23 mouse cellular contexts compared by ENCODE assay signal in the genomic region with DNA sequence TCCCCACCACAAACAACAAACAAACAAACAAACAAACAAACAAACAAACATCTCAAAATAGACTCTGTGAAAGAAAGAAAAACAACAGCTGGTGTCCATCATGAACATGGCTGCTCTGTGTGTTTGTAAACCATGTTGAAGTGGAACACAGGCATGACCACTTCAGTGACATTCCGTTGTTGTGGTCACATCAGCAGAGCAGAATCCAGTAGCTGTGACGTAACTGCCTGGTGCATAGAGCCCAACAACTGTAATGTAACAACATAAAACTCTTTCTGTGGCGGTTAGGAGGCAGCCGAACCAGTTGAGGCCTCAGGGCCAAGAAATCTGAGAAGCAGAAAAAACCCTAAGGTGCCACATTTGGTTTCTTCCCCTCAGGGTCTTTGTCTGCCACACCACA. TPM values are rescaled to one million over a fixed set of nuclear protein-coding genes. Genes with fewer than 3 reads are reported as not detected.
DNase-seq lines count a peak whose midpoint lies in the region; ATAC-seq and TF ChIP-seq lines count a peak whose summit lies in the region.
"Had no signal": no experiment of that assay in that cellular context is flagged by ENCODE, and none has a peak within 500 bp of the region (broad histone marks: within the 10 kb centered on the region; RNA-seq: fewer than 3 reads in every experiment).

No protein-coding gene starts in this region.

- H3K9ac ChIP-seq in lung, embryonic 14.5 days = no peak overlapping the region
- H3K9ac ChIP-seq in embryonic facial prominence, embryonic 14.5 days (ENCODE audit: low read depth, low read length) = no peak overlapping the region
- H3K9ac ChIP-seq: forebrain, embryonic 15.5 days; liver, embryonic 13.5 days; midbrain, embryonic 15.5 days had no signal

- H3K4me3 ChIP-seq in lung, embryonic 14.5 days (ENCODE audit: low read depth, low read length) = no peak overlapping the region
- H3K4me3 ChIP-seq in embryonic facial prominence, embryonic 14.5 days (ENCODE audit: low read depth, low read length) = no peak overlapping the region
- H3K4me3 ChIP-seq: forebrain, embryonic 15.5 days; liver, embryonic 13.5 days; midbrain, embryonic 15.5 days had no signal

- no peak overlapping the region for H3K4me2 ChIP-seq in lung, embryonic 14.5 days
- H3K4me2 ChIP-seq in embryonic facial prominence, embryonic 14.5 days (ENCODE audit: low read depth, low read length) = no peak overlapping the region
- H3K4me2 ChIP-seq: forebrain, embryonic 15.5 days; liver, embryonic 13.5 days; midbrain, embryonic 15.5 days had no signal

- 0 out of 2 replicates have a peak, but pooled peaks have one; percentile 42 for ATAC-seq in lung, embryonic 14.5 days (ENCODE audit: insufficient read depth)
- no peak for ATAC-seq in embryonic facial prominence, embryonic 14.5 days (ENCODE audit: low read depth)
- ATAC-seq in megakaryocyte progenitor cell, adult 5-6 weeks (replicated peaks; ENCODE audit: poor library complexity) = peak; percentile 69
- ATAC-seq: forebrain, embryonic 15.5 days; midbrain, embryonic 15.5 days had no signal

- WGBS in lung, embryonic 14.5 days = 37% methylated on average over 4 of the region's 4 CpGs
- 24% methylated on average over 4 of the region's 4 CpGs for WGBS in embryonic facial prominence, embryonic 14.5 days

- H3K9me3 ChIP-seq in lung, embryonic 14.5 days (ENCODE audit: low read depth, low read length) = no peaks in the 10 kb centered on the region
- H3K9me3 ChIP-seq in embryonic facial prominence, embryonic 14.5 days (ENCODE audit: control insufficient read depth, low read length) = no peaks in the 10 kb centered on the region
- H3K9me3 ChIP-seq: forebrain, embryonic 15.5 days; liver, embryonic 13.5 days; midbrain, embryonic 15.5 days had no signal

- no peaks in the 10 kb centered on the region for H3K27me3 ChIP-seq in lung, embryonic 14.5 days (ENCODE audit: insufficient read depth, low read length)
- H3K27me3 ChIP-seq in embryonic facial prominence, embryonic 14.5 days (replicated peaks; ENCODE audit: control insufficient read depth, insufficient read depth, low read length) = no peaks in the 10 kb centered on the region
- H3K27me3 ChIP-seq: CH12.LX; forebrain, embryonic 15.5 days; liver, embryonic 13.5 days; midbrain, embryonic 15.5 days had no signal

- TF ChIP-seq CTCF in lung, embryonic 14.5 days (IDR thresholded peaks at IDR 0.05; ENCODE audit: low read depth) = no peak

- peak overlapping the region; percentile 12; the same call in 1 of the 2 replicates for H3K27ac ChIP-seq in lung, embryonic 14.5 days (ENCODE audit: low read depth)
- H3K27ac ChIP-seq in embryonic facial prominence, embryonic 14.5 days (replicated peaks; ENCODE audit: low read depth, low read length) = no peak overlapping the region
- H3K27ac ChIP-seq: forebrain, embryonic 15.5 days; liver, embryonic 13.5 days; midbrain, embryonic 15.5 days had no signal

- H3K4me1 ChIP-seq in lung, embryonic 14.5 days (ENCODE audit: insufficient read depth) = peaks cover 12% of the 10 kb centered on the region; the same call in 1 of the 2 replicates
- H3K4me1 ChIP-seq in embryonic facial prominence, embryonic 14.5 days (ENCODE audit: control insufficient read depth, insufficient read depth, low read length) = 0 out of 2 replicates have a peak, but pooled peaks cover 5% of the 10 kb centered on the region
- H3K4me1 ChIP-seq: liver, embryonic 13.5 days; midbrain, embryonic 15.5 days had no signal

- DNase-seq in embryo, embryonic 11 days = peak; percentile 25
- no peak for DNase-seq in embryo, embryonic 9.5 days (ENCODE audit: extremely low spot score)
- peak; percentile 59 for DNase-seq in lung, embryonic 14.5 days
- DNase-seq in lung, postnatal 14 days = no peak
- DNase-seq in embryonic facial prominence, embryonic 14.5 days (ENCODE audit: low spot score) = peak; percentile 35
- no peak for DNase-seq in cerebellum, adult 11-12 months
- no peak for DNase-seq in spleen, adult 12 weeks (ENCODE audit: low spot score)
- DNase-seq: cerebellum, postnatal 14 days; gastrocnemius, postnatal 10 days; heart, postnatal 10 days; kidney, adult 2 months; liver, embryonic 13.5 days; right cerebral cortex, postnatal 14 days; thymus, postnatal 4 days had no signal

- no peaks in the 10 kb centered on the region for H3K36me3 ChIP-seq in lung, embryonic 14.5 days (ENCODE audit: insufficient read depth)
- no peaks in the 10 kb centered on the region for H3K36me3 ChIP-seq in embryonic facial prominence, embryonic 14.5 days (ENCODE audit: control insufficient read depth, insufficient read depth, low read length)
- H3K36me3 ChIP-seq: forebrain, embryonic 15.5 days; liver, embryonic 13.5 days; midbrain, embryonic 15.5 days had no signal

RNA-seq across cellular contexts. Expression of gene 1700012B07Rik, which starts 17.8 kb away (rescaled TPM):
- not detected in 2 replicates for polyA plus RNA-seq in lung, embryonic 14.5 days (2014; fragmentation: Nextera tagmentation; extraction: Ambion mirVana)
- not detected in 2 replicates for polyA plus RNA-seq in embryonic facial prominence, embryonic 14.5 days (2014; fragmentation: Nextera tagmentation; extraction: Ambion mirVana)
- not detected in 2 replicates for total RNA-seq in megakaryocyte progenitor cell, adult 5-6 weeks (2015)
- total RNA-seq in megakaryocyte progenitor cell, adult 5-6 weeks (2017) = not detected in 2 replicates
- total RNA-seq: adrenal gland, adult 18-20 months; CH12.LX; gastrocnemius, postnatal 10 days; heart, postnatal 10 days; layer of hippocampus, adult 18-20 months; left cerebral cortex, postnatal 4 days; megakaryocyte, adult 5-6 weeks had no signal
- polyA plus RNA-seq: embryonic facial prominence, embryonic 11.5 days; forebrain, embryonic 15.5 days; kidney, adult 2 months; liver, embryonic 13.5 days; midbrain, embryonic 15.5 days had no signal

Comparison
In these comparisons a context has a peak if more than half of its experiments do, and no peak if none do; other contexts are left out.
1. DNase-seq: peak in embryo, embryonic 11 days (single experiment), lung, embryonic 14.5 days (single experiment) and embryonic facial prominence, embryonic 14.5 days (single experiment); none in embryo, embryonic 9.5 days (single experiment), lung, postnatal 14 days (single experiment), cerebellum, adult 11-12 months (single experiment) and spleen, adult 12 weeks (single experiment).